Mouse (Mus musculus): ENCODE data around the gene Adamts14. TPM values are rescaled to one million over a fixed set of nuclear protein-coding genes. Genes with fewer than 3 reads are reported as not detected.

Gene Adamts14
- polyA plus RNA-seq, 1 experiment from 2014 or later: 0.42 TPM

DNA sequence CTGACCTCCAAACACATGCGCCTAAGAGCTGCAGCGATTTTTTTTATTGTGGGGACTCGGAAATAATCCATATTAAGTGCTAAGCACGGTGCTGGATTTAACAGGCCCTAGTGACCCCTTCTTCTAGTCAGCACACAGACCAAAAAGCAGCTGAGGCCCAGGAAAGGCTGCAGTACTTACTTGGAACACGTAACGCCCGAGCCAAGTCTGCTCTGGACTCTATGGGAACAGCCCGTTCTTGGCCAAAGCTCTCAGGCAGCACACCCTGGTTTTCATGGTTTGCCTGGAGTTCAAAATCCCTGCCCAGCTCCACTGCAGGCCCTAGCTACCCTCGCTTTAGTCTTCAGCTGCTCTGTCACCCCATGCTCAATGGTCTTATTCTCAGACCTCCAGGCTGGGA lies 78.6 kb downstream of the Adamts14 start:
- Histone ChIP-seq H3K4me3 (no peak overlapping the region), H3K36me3 (replicated peaks) (no peaks in the 10 kb centered on the region), H3K4me1 (peaks cover under 1% of the 10 kb centered on the region), H3K27me3 (replicated peaks; ENCODE audit: low read depth, poor library complexity, severe bottlenecking) (0 out of 2 replicates have a peak, but pooled peaks cover 8% of the 10 kb centered on the region), H3K27ac (replicated peaks) (no peak overlapping the region), H3K9me3 (no peaks in the 10 kb centered on the region)
- no peak for DNase-seq (ENCODE audit: low spot score)
- WGBS: 85% methylated on average over 9 of the region's 9 CpGs

DNA sequence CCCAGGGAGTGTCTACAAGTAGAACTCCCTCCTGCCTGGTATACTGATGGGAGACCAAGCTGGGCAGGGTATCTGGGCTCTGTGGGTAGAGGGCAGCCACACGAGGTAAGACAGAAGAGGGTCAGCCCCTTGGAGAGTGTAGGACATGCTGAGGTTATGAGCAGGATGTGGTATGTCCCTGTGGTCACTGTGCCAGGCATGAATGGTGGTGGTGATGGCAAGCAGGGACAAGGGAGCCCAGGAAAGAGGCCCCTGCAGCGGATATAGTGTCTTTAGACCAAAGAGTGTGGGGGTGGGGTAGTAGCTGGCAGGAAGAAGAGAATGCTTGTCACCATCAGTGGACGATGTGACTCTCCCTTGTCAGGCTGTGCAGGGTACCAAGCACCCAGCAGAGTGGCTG lies 85.2 kb downstream of the Adamts14 start:
- Histone ChIP-seq H3K27ac (replicated peaks) (no peak overlapping the region), H3K36me3 (replicated peaks) (no peaks in the 10 kb centered on the region), H3K4me3 (no peak overlapping the region), H3K27me3 (replicated peaks; ENCODE audit: low read depth, poor library complexity, severe bottlenecking) (0 out of 2 replicates have a peak, but pooled peaks cover 3% of the 10 kb centered on the region), H3K4me1 (peaks cover 33% of the 10 kb centered on the region), H3K9me3 (no peaks in the 10 kb centered on the region)
- WGBS: 69% methylated on average over 3 of the region's 3 CpGs
- DNase-seq (ENCODE audit: low spot score): no peak

DNA sequence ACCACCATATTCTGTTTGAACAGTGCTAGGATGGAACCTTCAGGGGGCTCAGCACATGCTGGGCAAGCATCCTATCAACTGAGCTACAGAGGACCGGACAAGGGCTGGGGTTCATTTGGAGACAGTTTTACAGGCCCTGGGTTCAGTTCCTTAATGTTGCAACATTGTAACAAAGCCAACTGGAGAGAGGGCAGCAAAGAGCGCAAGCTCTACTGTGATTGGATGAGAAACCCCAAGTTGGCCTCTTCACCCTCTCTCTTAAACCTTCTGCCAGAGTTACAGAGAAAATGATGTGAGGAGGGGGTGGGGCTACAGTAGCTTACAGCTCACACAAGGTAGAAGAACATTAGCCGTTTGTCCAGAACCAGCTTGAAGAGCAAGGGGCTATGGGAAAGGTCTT lies 86.2 kb downstream of the Adamts14 start:
- H3K4me3 ChIP-seq: no peak overlapping the region
- peaks cover 33% of the 10 kb centered on the region for H3K4me1 ChIP-seq
- WGBS: 82% methylated on average over 3 of the region's 3 CpGs
- no peak overlapping the region for H3K27ac ChIP-seq (replicated peaks)
- no peaks in the 10 kb centered on the region for H3K9me3 ChIP-seq
- no peak for DNase-seq (ENCODE audit: low spot score)
- H3K36me3 ChIP-seq (replicated peaks): no peaks in the 10 kb centered on the region
- H3K27me3 ChIP-seq (replicated peaks; ENCODE audit: low read depth, poor library complexity, severe bottlenecking): 0 out of 2 replicates have a peak, but pooled peaks cover 3% of the 10 kb centered on the region

- H3K36me3 ChIP-seq (replicated peaks): no peaks in the 10 kb centered on the region
- no peaks in the 10 kb centered on the region for H3K9me3 ChIP-seq
- H3K4me1 ChIP-seq: peaks cover 13% of the 10 kb centered on the region
- no peak overlapping the region for H3K4me3 ChIP-seq
- no peak overlapping the region for H3K27ac ChIP-seq (replicated peaks)
- DNase-seq (ENCODE audit: low spot score): no peak
- 79% methylated on average over 6 of the region's 6 CpGs for WGBS
- peaks cover 36% of the 10 kb centered on the region for H3K27me3 ChIP-seq (replicated peaks; ENCODE audit: low read depth, poor library complexity, severe bottlenecking)
Observed at GRCm38 (mm10) chr10:61179927-61180326, 93.3 kb downstream of the Adamts14 start.

GRCm38 (mm10) chr10:61178687-61179086 lies 94.6 kb downstream of the Adamts14 start:
- DNase-seq (ENCODE audit: low spot score): no peak
- Histone ChIP-seq H3K9me3 (no peaks in the 10 kb centered on the region), H3K27ac (replicated peaks) (no peak overlapping the region), H3K4me3 (no peak overlapping the region), H3K4me1 (peaks cover 8% of the 10 kb centered on the region), H3K36me3 (replicated peaks) (no peaks in the 10 kb centered on the region), H3K27me3 (replicated peaks; ENCODE audit: low read depth, poor library complexity, severe bottlenecking) (peaks cover 43% of the 10 kb centered on the region)
- WGBS: 92% methylated on average over 8 of the region's 8 CpGs

DNA sequence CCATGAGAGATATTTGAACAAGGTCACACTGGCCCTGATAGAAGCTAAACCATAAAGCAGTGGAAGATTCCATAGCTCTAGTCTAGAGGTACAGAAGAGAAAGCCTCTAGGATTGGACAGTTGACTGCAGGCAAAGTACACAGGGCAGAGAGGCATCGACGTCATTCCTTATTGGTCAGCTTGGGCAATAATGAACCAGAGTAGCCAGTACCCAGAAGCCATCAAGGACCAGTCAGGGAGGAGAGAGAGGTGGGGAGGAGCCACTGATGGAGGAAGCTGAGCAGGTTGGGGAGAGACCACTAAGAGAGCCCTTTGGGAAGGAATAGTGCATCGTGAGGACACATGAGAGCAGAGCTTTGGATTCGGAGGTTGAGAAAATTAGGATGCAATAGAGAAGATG lies 95.5 kb downstream of the Adamts14 start:
- H3K9me3 ChIP-seq: no peaks in the 10 kb centered on the region
- WGBS: 89% methylated on average over 4 of the region's 4 CpGs
- no peak overlapping the region for H3K4me3 ChIP-seq
- H3K27ac ChIP-seq (replicated peaks): no peak overlapping the region
- H3K27me3 ChIP-seq (replicated peaks; ENCODE audit: low read depth, poor library complexity, severe bottlenecking): peaks cover 41% of the 10 kb centered on the region
- peaks cover 8% of the 10 kb centered on the region for H3K4me1 ChIP-seq
- no peaks in the 10 kb centered on the region for H3K36me3 ChIP-seq (replicated peaks)
- DNase-seq (ENCODE audit: low spot score): no peak

DNA sequence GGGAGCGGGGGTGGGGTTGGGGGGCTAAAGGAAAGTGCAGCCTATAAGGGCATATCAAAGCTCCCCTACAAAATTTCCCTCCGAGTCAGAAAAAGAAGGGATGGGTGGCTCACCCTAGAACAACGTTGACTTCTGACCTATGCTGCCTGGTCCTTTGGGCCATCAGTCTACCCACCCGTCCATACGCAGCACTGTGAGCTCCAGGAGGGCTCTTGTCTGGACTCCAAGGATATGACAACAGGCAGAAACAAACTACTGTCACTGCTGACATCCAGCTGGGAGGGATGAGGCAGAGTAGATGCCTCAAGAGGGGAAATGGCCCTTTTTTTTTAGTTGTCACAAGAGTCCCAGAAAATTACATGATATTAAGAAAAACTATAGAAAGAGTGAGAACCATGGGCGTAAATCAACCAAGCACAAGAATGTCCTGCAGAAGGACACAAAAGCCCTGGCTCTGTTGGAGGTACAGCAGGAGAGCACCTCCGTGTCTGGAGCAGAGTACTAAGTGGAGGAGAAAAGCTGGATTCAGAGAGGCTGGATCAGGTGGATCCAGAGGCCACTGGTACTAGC lies 96.9 kb downstream of the Adamts14 start:
- peaks cover 8% of the 10 kb centered on the region for H3K4me1 ChIP-seq
- no peaks in the 10 kb centered on the region for H3K36me3 ChIP-seq (replicated peaks)
- H3K27me3 ChIP-seq (replicated peaks; ENCODE audit: low read depth, poor library complexity, severe bottlenecking): peaks cover 41% of the 10 kb centered on the region
- H3K4me3 ChIP-seq: peak overlapping the region; percentile 29
- DNase-seq (ENCODE audit: low spot score): no peak
- H3K9me3 ChIP-seq: no peaks in the 10 kb centered on the region
- no peak overlapping the region for H3K27ac ChIP-seq (replicated peaks)
- WGBS: 48% methylated on average over 7 of the region's 7 CpGs

GRCm38 (mm10) chr10:61175442-61176204 lies 97.6 kb downstream of the Adamts14 start:
- WGBS: 14% methylated on average over 24 of the region's 24 CpGs
- Histone ChIP-seq H3K4me1 (peaks cover 8% of the 10 kb centered on the region), H3K36me3 (replicated peaks) (no peaks in the 10 kb centered on the region), H3K27me3 (replicated peaks; ENCODE audit: low read depth, poor library complexity, severe bottlenecking) (peaks cover 41% of the 10 kb centered on the region), H3K4me3 (peak overlapping the region; percentile 29), H3K9me3 (no peaks in the 10 kb centered on the region), H3K27ac (replicated peaks) (no peak overlapping the region)
- peak; percentile 68 for DNase-seq (ENCODE audit: low spot score)

DNA sequence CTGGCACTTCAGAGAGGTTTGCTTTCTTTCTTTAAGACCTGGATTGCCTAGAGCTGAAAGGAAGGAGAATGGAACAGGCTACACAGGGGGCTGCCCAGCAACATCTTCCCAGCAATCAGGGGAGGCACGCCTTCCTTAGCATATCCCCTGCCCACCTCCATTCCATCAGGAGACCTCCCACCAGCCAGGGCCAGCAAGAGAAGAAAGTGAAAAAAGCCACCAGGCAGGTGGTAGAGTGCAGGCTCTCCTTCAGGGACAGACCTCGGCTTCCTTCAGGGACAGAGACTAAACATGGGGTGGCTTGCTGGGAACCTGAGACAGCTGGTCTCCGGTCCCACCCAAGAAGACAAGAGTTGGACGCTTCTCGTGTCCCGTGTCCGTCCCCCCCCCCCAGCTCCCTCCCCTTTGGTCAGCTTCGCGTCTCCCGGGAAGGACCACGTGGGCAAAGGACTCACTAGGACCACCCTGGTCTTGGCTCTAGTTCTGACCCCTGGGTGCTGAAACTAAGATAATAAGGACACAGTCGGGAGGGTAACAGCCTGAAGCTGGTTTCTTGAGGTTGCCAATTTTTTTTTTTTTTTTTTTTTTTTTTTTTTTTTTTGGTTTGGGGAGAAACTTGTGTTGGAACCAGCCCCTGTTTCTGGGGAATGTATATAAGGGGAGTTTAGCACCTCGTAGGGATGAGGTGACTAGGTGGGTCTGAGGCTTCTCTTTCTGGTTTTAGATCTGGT lies 98.4 kb downstream of the Adamts14 start:
- H3K4me3 ChIP-seq: no peak overlapping the region
- H3K36me3 ChIP-seq (replicated peaks): no peaks in the 10 kb centered on the region
- 52% methylated on average over 13 of the region's 13 CpGs for WGBS
- peaks cover 38% of the 10 kb centered on the region for H3K27me3 ChIP-seq (replicated peaks; ENCODE audit: low read depth, poor library complexity, severe bottlenecking)
- no peak overlapping the region for H3K27ac ChIP-seq (replicated peaks)
- no peaks in the 10 kb centered on the region for H3K9me3 ChIP-seq
- DNase-seq (ENCODE audit: low spot score): no peak
- H3K4me1 ChIP-seq: peaks cover 8% of the 10 kb centered on the region

GRCm38 (mm10) chr10:61172496-61172895 lies 100.7 kb downstream of the Adamts14 start:
- WGBS: 83% methylated on average over 4 of the region's 4 CpGs
- no peaks in the 10 kb centered on the region for H3K36me3 ChIP-seq (replicated peaks)
- no peak overlapping the region for H3K4me3 ChIP-seq
- DNase-seq (ENCODE audit: low spot score): no peak
- peaks cover 29% of the 10 kb centered on the region for H3K27me3 ChIP-seq (replicated peaks; ENCODE audit: low read depth, poor library complexity, severe bottlenecking)
- no peaks in the 10 kb centered on the region for H3K9me3 ChIP-seq
- H3K27ac ChIP-seq (replicated peaks): no peak overlapping the region
- peaks cover 12% of the 10 kb centered on the region for H3K4me1 ChIP-seq

- Histone ChIP-seq H3K27me3 (replicated peaks; ENCODE audit: low read depth, poor library complexity, severe bottlenecking) (peaks cover 26% of the 10 kb centered on the region), H3K4me1 (peaks cover 12% of the 10 kb centered on the region), H3K9me3 (no peaks in the 10 kb centered on the region), H3K4me3 (no peak within 1 kb of the TSS), H3K36me3 (replicated peaks) (no peaks in the 10 kb centered on the region), H3K27ac (replicated peaks) (no peak within 1 kb of the TSS)
- WGBS: 61% methylated on average over 3 of the region's 3 CpGs
- no peak for DNase-seq (ENCODE audit: low spot score)
Observed at GRCm38 (mm10) chr10:61171654-61172053, 101.6 kb downstream of the Adamts14 start, which contains the start of gene Tbata. TSS of gene Tbata (plus strand) at chr10:61171954.

- Histone ChIP-seq H3K27me3 (replicated peaks; ENCODE audit: low read depth, poor library complexity, severe bottlenecking) (no peaks in the 10 kb centered on the region), H3K27ac (replicated peaks) (no peak overlapping the region), H3K9me3 (no peaks in the 10 kb centered on the region), H3K4me1 (peaks cover 4% of the 10 kb centered on the region; the same call in 1 of the 2 replicates), H3K4me3 (no peak overlapping the region), H3K36me3 (replicated peaks) (no peaks in the 10 kb centered on the region)
- WGBS: 66% methylated on average over 2 of the region's 2 CpGs
- DNase-seq (ENCODE audit: low spot score): no peak
Observed at GRCm38 (mm10) chr10:61168393-61168792, 104.8 kb downstream of the Adamts14 start.

Measured in embryonic facial prominence, embryonic 10.5 days (tissue).